Mouse (Mus musculus) stomach, embryonic 15.5 days (tissue): ENCODE data around the gene Dda1. TPM values are rescaled to one million over a fixed set of nuclear protein-coding genes. Genes with fewer than 3 reads are reported as not detected.

Source experiments
- ATAC-seq: fragments of 200-750 bp; cut with Nextera tagmentation; 2 replicates; pipeline ENCODE4 v1.8.0; 2017; ENCODE audit warnings: low read depth, moderate number of reproducible peaks, moderate TSS enrichment; ENCODE audit not compliant: insufficient read depth, low FRiP score
- H3K27ac ChIP-seq: fragments of 300-500 bp; sonication (generic); 2 replicates; pipeline ENCODE4 v1.5.1; 2015; ENCODE audit warnings: mild to moderate bottlenecking, inconsistent platforms
- H3K27me3 ChIP-seq: fragments of 300-500 bp; sonication (generic); replicated peaks from 2 replicates; pipeline ENCODE4 v1.6.1; 2015; ENCODE audit warnings: inconsistent platforms
- H3K36me3 ChIP-seq: fragments of 300-500 bp; sonication (generic); 2 replicates; pipeline ENCODE4 v1.6.1; 2015; ENCODE audit warnings: inconsistent platforms
- H3K4me1 ChIP-seq: fragments of 300-500 bp; sonication (generic); 2 replicates; pipeline ENCODE4 v1.6.1; 2015; ENCODE audit warnings: inconsistent platforms
- H3K4me2 ChIP-seq: fragments of 300-500 bp; sonication (generic); 2 replicates; pipeline ENCODE4 v1.6.1; 2015; ENCODE audit warnings: mild to moderate bottlenecking, inconsistent platforms
- H3K4me3 ChIP-seq: fragments of 300-500 bp; sonication (generic); replicated peaks from 2 replicates; pipeline ENCODE4 v1.5.1; 2015; ENCODE audit warnings: inconsistent platforms
- H3K9ac ChIP-seq: fragments of 300-500 bp; sonication (generic); 2 replicates; pipeline ENCODE4 v1.6.1; 2015; ENCODE audit warnings: inconsistent platforms
- H3K9me3 ChIP-seq: fragments of 300-500 bp; sonication (generic); 2 replicates; pipeline ENCODE4 v1.6.1; 2016; ENCODE audit warnings: inconsistent platforms
- WGBS: fragments of 180-500 bp; shearing (Covaris S2); methylation state at CpG from one replicate; pipeline ENCODE4 v1.1.7; 2015; 5-methylcytosine and 5-hydroxymethylcytosine counted together
- polyA plus RNA-seq: library from polyadenylated mRNA; unstranded; fragments of >200 nt; fragmentation: Nextera tagmentation; extraction: Ambion mirVana; gene quantifications from 2 replicates; pipeline ENCODE4 v1.2.1, GENCODE M21; 2015

Gene Dda1
- polyA plus RNA-seq, 1 experiment from 2014 or later, result 92.4 TPM

- H3K9ac ChIP-seq, result no peak overlapping the region
- H3K36me3 ChIP-seq, result no peaks in the 10 kb centered on the region; the same call in 1 of the 2 replicates
- H3K9me3 ChIP-seq, result no peaks in the 10 kb centered on the region
- H3K27me3 ChIP-seq, result no peaks in the 10 kb centered on the region
- H3K4me1 ChIP-seq, result peaks cover 15% of the 10 kb centered on the region
- 51% methylated on average over 8 of the region's 8 CpGs for WGBS
- no peak overlapping the region for H3K4me2 ChIP-seq
- no peak overlapping the region for H3K27ac ChIP-seq
- ATAC-seq, result no peak
- no peak overlapping the region for H3K4me3 ChIP-seq
These were observed 14.9 kb downstream of the Dda1 start for GRCm38 (mm10) chr8:71483932-71484331.

DNA sequence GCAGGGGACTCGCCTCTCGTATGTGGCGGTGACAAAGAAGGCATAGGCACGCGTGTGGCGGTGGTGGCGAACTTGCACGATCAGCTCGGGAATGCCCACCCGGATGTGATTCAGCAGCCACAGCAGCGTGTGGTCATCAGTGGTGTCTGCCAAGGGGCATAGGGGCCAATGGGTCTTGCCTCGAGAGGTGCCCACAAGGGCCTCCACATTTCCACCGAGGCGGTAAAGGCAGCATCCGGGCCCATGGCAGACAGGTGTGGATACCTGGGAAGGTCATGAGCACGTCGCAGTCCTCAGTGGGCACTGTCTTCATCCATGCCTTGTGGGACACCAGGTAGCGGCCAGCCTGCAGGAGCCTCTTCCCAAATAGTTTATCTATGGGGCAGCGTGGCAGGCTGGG, 15.7 kb downstream of the Dda1 start:
- peak overlapping the region; percentile 82 for H3K4me3 ChIP-seq
- WGBS, result 94% methylated on average over 19 of the region's 19 CpGs
- H3K9ac ChIP-seq, result no peak overlapping the region

DNA sequence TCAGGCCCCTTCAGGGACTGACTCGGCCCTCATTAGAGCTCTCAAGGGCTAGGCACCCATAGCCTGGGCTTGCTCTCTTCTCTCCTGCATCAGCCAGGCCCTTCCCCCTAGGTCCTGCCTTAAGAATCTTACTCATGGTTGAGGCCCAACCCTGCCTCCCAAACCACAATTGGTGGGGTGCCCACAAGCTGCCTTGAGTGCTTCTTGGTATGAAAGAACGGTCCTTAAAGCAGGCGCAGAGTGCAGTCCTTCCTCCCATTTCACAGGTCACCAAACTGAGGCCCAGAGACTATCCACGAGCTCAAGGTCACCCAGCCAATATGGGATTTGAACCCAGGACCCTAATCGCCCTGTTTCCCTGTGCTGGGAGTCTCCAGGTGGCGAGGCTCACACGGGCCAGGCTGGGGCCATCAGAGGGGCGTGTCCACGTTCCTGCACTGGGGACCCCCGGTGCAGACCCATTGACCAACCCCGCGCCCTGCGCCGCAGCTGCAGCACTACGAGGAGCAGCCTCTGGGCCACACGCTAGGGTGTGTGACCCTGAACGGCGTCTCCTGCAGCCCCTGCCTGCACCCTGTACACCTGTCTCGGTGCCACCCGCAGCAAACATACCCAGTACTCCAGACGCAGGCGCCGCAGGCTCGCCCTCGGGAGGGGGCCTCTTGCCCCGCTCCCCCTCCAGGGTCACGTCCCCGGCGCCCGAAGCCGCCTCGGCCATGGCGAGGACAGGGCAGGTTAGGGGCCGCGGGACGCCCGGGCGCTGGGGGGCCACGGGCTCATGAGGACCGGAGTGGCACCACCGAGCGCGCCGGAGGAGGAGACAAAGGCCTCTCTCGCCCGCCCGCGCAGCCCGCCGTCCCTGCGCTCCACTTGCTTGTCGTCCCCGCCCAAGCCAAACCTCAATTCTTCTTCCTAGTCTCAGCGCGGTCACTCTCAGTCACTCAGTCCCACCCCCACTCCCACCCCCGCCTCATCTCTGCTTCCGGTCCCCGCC, 16.4 kb downstream of the Dda1 start, which contains the start of gene Ano8:
Gene Ano8, minus strand, starts transcription at position 822 of the 994 bp plus-strand sequence.
- Histone ChIP-seq H3K4me2 (peak within 1 kb of the TSS; percentile 94), H3K9ac (peak within 1 kb of the TSS; percentile 76), H3K27ac (peak within 1 kb of the TSS; percentile 80), H3K4me3 (peak within 1 kb of the TSS; percentile 82), H3K36me3 (no peaks in the 10 kb centered on the region), H3K27me3 (no peaks in the 10 kb centered on the region), H3K9me3 (no peaks in the 10 kb centered on the region), H3K4me1 (peaks cover 30% of the 10 kb centered on the region)
- 6% methylated on average over 41 of the region's 58 CpGs for WGBS
- peak; percentile 62 for ATAC-seq

More for the DNA sequence above, 15.7 kb downstream of the Dda1 start:
- Histone ChIP-seq H3K4me2 (peak overlapping the region; percentile 94), H3K4me1 (peaks cover 23% of the 10 kb centered on the region), H3K9me3 (no peaks in the 10 kb centered on the region), H3K27ac (no peak overlapping the region), H3K27me3 (no peaks in the 10 kb centered on the region), H3K36me3 (no peaks in the 10 kb centered on the region)
- ATAC-seq, result no peak

DNA sequence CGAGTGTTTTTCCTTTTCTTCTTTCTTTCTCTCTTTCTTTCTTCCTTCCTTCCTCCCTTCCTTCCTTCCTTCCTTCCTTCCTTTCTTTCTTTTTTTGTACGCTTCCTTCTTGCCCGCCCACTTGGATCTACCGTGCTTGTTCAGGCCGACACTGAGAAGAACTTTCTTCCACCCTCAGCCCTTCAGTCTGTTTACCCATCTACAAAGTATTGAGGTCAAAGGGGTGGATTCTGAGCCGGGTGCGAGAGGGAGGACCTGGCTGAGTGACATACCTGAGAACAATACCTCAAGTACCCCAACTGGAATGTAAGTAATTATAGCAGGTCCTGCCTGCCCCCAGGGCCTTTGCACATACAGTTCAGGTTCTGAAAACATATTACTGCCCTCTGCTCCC, 17.1 kb downstream of the Dda1 start:
- Histone ChIP-seq H3K9ac (no peak overlapping the region), H3K4me3 (peak overlapping the region; percentile 82), H3K36me3 (peaks cover 3% of the 10 kb centered on the region; the same call in 1 of the 2 replicates), H3K4me1 (peaks cover 30% of the 10 kb centered on the region), H3K9me3 (no peaks in the 10 kb centered on the region), H3K27me3 (no peaks in the 10 kb centered on the region), H3K4me2 (peak overlapping the region; percentile 94), H3K27ac (peak overlapping the region; percentile 80; the same call in 1 of the 2 replicates)
- no peak for ATAC-seq
- WGBS, result 9% methylated on average over 7 of the region's 7 CpGs

DNA sequence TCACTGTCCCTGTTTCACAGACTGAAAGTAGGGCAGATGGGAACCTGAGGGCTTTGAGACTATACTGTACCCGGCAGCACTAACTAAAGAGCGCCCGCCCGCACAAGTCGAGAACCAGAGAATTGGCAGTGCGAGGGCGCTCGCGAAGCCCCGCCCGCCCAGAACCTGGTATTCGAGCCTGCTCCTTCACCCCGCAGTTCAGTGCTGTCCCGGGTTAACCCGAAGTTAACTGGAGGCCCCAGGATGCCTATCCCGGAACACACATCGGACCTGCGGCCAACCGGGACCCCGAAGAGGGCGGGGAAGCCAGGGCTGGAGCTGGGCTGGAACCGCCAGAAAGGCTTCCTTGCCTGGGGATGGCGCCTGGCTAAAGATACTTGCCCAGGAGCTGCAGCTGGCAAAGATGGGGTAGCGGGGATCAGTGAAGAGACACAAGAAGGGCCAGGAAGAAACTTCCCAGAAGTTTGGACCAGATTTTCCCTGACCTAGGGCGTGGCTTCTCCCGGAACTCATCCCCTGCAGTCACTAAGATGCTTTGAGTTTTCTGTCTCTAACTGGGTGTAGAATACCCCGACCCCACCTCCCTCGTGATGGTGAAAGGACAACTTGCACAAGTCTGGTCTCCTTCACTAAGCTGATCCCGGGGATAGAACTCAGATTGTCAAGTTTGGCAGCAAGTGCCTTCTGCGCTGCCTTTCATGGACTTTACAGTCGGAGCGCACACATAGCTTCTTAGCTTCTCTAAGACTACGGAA, 18.9 kb downstream of the Dda1 start, which contains the start of gene Gtpbp3:
Gene Gtpbp3, plus strand, starts transcription at position 413 of the 755 bp plus-strand sequence.
- peak within 1 kb of the TSS; percentile 89 for H3K27ac ChIP-seq
- peak within 1 kb of the TSS; percentile 83 for H3K4me3 ChIP-seq
- H3K9ac ChIP-seq, result peak within 1 kb of the TSS; percentile 75
- no peaks in the 10 kb centered on the region for H3K27me3 ChIP-seq
- peak; percentile 34; the same call in 1 of the 2 replicates for ATAC-seq
- peaks cover 16% of the 10 kb centered on the region for H3K36me3 ChIP-seq
- under 1% methylated on average over 33 of the region's 33 CpGs for WGBS
- H3K4me1 ChIP-seq, result peaks cover 30% of the 10 kb centered on the region
- H3K4me2 ChIP-seq, result peak within 1 kb of the TSS; percentile 99
- no peaks in the 10 kb centered on the region for H3K9me3 ChIP-seq

DNA sequence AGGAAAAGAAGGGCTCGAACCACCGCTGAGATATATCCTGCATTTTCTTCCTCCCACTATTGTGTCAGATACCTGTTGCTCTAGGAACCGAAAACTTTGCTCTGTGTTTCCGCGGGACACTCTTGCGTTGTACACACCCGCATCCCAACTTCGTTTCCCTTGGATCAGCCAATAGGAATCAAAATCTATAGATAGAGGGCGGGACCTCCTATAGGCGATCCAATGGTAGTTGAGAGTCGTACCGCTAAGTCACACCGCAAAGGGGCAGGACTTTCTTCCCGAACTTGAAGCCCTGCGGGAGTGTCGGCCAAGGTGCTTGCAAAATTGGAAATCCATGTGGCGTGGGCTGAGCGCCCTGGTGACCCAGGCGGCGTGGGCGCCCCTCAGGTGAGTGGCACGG, 19.5 kb downstream of the Dda1 start:
- peak; percentile 90 for ATAC-seq
- peak overlapping the region; percentile 75 for H3K9ac ChIP-seq
- H3K4me2 ChIP-seq, result peak overlapping the region; percentile 99
- no peaks in the 10 kb centered on the region for H3K27me3 ChIP-seq
- H3K27ac ChIP-seq, result peak overlapping the region; percentile 89
- H3K9me3 ChIP-seq, result no peaks in the 10 kb centered on the region
- H3K4me3 ChIP-seq, result peak overlapping the region; percentile 83
- WGBS, result 0% methylated on average over 22 of the region's 22 CpGs
- peaks cover 30% of the 10 kb centered on the region for H3K4me1 ChIP-seq
- peaks cover 21% of the 10 kb centered on the region for H3K36me3 ChIP-seq

GRCm38 (mm10) chr8:71495039-71495438, 26.0 kb downstream of the Dda1 start:
- H3K27ac ChIP-seq, result no peak overlapping the region

DNA sequence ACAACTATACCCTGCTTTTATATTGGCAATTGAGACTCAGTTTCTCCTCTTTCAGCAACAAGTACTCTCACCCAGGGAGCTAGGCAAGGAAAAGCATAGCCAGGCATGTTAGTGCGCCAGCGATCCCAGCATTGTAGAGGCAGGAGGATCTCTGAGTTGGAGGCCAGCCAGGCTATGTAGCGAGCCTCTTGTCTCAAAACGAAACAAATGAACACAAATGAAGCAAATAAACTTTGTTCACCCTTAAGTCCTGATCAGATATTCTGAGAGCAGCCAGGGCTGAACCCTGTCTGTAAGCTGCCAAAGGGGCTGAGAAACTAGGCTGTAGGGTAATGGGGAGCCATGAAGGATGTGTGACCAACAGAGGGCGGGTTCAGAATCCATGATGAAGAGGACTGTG, 26.8 kb downstream of the Dda1 start:
- H3K36me3 ChIP-seq, result peaks cover 21% of the 10 kb centered on the region
- H3K4me3 ChIP-seq, result no peak overlapping the region
- 72% methylated on average over 5 of the region's 5 CpGs for WGBS
- ATAC-seq, result no peak
- H3K9me3 ChIP-seq, result no peaks in the 10 kb centered on the region
- H3K27ac ChIP-seq, result peak overlapping the region; percentile 68
- no peak overlapping the region for H3K4me2 ChIP-seq
- H3K4me1 ChIP-seq, result peaks cover 38% of the 10 kb centered on the region
- no peak overlapping the region for H3K9ac ChIP-seq
- no peaks in the 10 kb centered on the region for H3K27me3 ChIP-seq

More at GRCm38 (mm10) chr8:71495039-71495438, 26.0 kb downstream of the Dda1 start:
- no peak overlapping the region for H3K4me3 ChIP-seq
- H3K9me3 ChIP-seq, result no peaks in the 10 kb centered on the region
- 20% methylated on average over 16 of the region's 16 CpGs for WGBS
- ATAC-seq, result peak; percentile 70
- no peaks in the 10 kb centered on the region for H3K27me3 ChIP-seq
- H3K9ac ChIP-seq, result no peak overlapping the region
- peaks cover 41% of the 10 kb centered on the region for H3K4me1 ChIP-seq
- peaks cover 21% of the 10 kb centered on the region for H3K36me3 ChIP-seq
- H3K4me2 ChIP-seq, result peak overlapping the region; percentile 24; the same call in 1 of the 2 replicates

DNA sequence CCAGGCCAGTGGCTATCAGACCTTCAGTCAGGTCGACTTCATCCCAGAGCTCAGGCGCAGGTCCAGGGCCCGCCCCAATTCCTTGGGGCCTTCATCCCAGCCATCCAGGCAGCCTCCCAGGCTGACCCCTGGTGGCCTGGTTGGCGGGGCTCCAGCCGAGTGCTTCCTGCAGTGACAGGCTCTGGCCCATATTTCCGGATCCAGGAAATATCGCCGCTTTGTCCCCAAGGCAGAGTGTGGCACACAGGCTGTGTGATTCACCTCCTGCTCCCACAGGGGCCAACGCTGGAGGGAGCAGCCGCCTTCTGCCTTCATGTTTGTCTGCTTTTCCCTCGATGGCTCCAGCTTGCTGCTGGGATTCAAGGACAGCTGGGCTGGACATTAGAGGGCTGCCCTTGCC, 27.5 kb downstream of the Dda1 start:
- H3K4me1 ChIP-seq, result peaks cover 38% of the 10 kb centered on the region
- no peak overlapping the region for H3K9ac ChIP-seq
- H3K36me3 ChIP-seq, result peaks cover 15% of the 10 kb centered on the region
- 31% methylated on average over 11 of the region's 11 CpGs for whole genome bisulfite sequencing
- H3K27me3 ChIP-seq, result no peaks in the 10 kb centered on the region
- H3K9me3 ChIP-seq, result no peaks in the 10 kb centered on the region
- peak overlapping the region; percentile 68 for H3K27ac ChIP-seq
- H3K4me3 ChIP-seq, result no peak overlapping the region
- no peak overlapping the region for H3K4me2 ChIP-seq
- no peak; the same call in 1 of the 2 replicates for ATAC-seq

GRCm38 (mm10) chr8:71497077-71497645, 28.2 kb downstream of the Dda1 start:
- Histone ChIP-seq H3K36me3 (peaks cover 11% of the 10 kb centered on the region), H3K4me3 (no peak overlapping the region), H3K9ac (no peak overlapping the region), H3K27ac (peak overlapping the region; percentile 68; the same call in 1 of the 2 replicates), H3K4me2 (no peak overlapping the region), H3K4me1 (peaks cover 38% of the 10 kb centered on the region), H3K9me3 (no peaks in the 10 kb centered on the region), H3K27me3 (no peaks in the 10 kb centered on the region)
- 96% methylated on average over 1 of the region's 1 CpGs for WGBS
- no peak for ATAC-seq

GRCm38 (mm10) chr8:71497881-71498501, 29.0 kb downstream of the Dda1 start:
- no peak for ATAC-seq
- Histone ChIP-seq H3K36me3 (0 out of 2 replicates have a peak, but pooled peaks cover 3% of the 10 kb centered on the region), H3K4me1 (peaks cover 38% of the 10 kb centered on the region), H3K27me3 (no peaks in the 10 kb centered on the region), H3K9ac (no peak overlapping the region), H3K4me3 (no peak overlapping the region), H3K9me3 (no peaks in the 10 kb centered on the region), H3K27ac (peak overlapping the region; percentile 37), H3K4me2 (no peak overlapping the region)
- WGBS, result 21% methylated on average over 15 of the region's 15 CpGs
